Mouse (Mus musculus): Measurements from ENCODE around the gene Gm136. TPM values are rescaled to one million over a fixed set of nuclear protein-coding genes. Genes with fewer than 3 reads are reported as not detected.

Gm136 gene
- polyA plus RNA-seq (2012; rRNA removed) = 0.09 TPM in 1 of 2 replicates, not detected in the other

GRCm38 (mm10) chr4:34756163-34756562, at the start of gene Gm136:
Gene Gm136, minus strand, starts transcription at chr4:34756263.
- no peaks in the 10 kb centered on the region for H3K4me1 ChIP-seq (ENCODE audit: control insufficient read depth, insufficient read depth, low read length)
- no peak within 1 kb of the TSS for H3K27ac ChIP-seq (ENCODE audit: insufficient read depth, low read length)
- TF ChIP-seq CTCF (IDR thresholded peaks at IDR 0.05; ENCODE audit: extremely low read depth, insufficient read depth, low read length) (no peak), POLR2A (IDR thresholded peaks at IDR 0.05; ENCODE audit: extremely low read depth, insufficient read depth, low read length) (no peak)
- no peak within 1 kb of the TSS for H3K4me3 ChIP-seq (ENCODE audit: insufficient read depth, low read length)

GRCm38 (mm10) chr4:34801166-34802034, 45.3 kb upstream of the Gm136 start:
- no peak overlapping the region for H3K27ac ChIP-seq (ENCODE audit: insufficient read depth, low read length)
- no peak overlapping the region for H3K4me3 ChIP-seq (ENCODE audit: insufficient read depth, low read length)
- H3K4me1 ChIP-seq (ENCODE audit: control insufficient read depth, insufficient read depth, low read length) = peaks cover 2% of the 10 kb centered on the region; the same call in 1 of the 2 replicates
- TF ChIP-seq CTCF (IDR thresholded peaks at IDR 0.05; ENCODE audit: extremely low read depth, insufficient read depth, low read length) (no peak), POLR2A (IDR thresholded peaks at IDR 0.05; ENCODE audit: extremely low read depth, insufficient read depth, low read length) (no peak)

- TF ChIP-seq CTCF (IDR thresholded peaks at IDR 0.05; ENCODE audit: extremely low read depth, insufficient read depth, low read length) (no peak), POLR2A (IDR thresholded peaks at IDR 0.05; ENCODE audit: extremely low read depth, insufficient read depth, low read length) (no peak)
- no peak overlapping the region for H3K4me3 ChIP-seq (ENCODE audit: insufficient read depth, low read length)
- H3K27ac ChIP-seq (ENCODE audit: insufficient read depth, low read length) = no peak overlapping the region
- peaks cover 2% of the 10 kb centered on the region; the same call in 1 of the 2 replicates for H3K4me1 ChIP-seq (ENCODE audit: control insufficient read depth, insufficient read depth, low read length)
Observed at GRCm38 (mm10) chr4:34798005-34798404, 41.9 kb upstream of the Gm136 start.

GRCm38 (mm10) chr4:34797294-34797983, 41.4 kb upstream of the Gm136 start:
- TF ChIP-seq POLR2A (IDR thresholded peaks at IDR 0.05; ENCODE audit: extremely low read depth, insufficient read depth, low read length) (no peak), CTCF (IDR thresholded peaks at IDR 0.05; ENCODE audit: extremely low read depth, insufficient read depth, low read length) (no peak)
- Histone ChIP-seq H3K4me3 (ENCODE audit: insufficient read depth, low read length) (no peak overlapping the region), H3K27ac (ENCODE audit: insufficient read depth, low read length) (no peak overlapping the region), H3K4me1 (ENCODE audit: control insufficient read depth, insufficient read depth, low read length) (peaks cover 2% of the 10 kb centered on the region; the same call in 1 of the 2 replicates)

GRCm38 (mm10) chr4:34796294-34796693, 40.2 kb upstream of the Gm136 start:
- Histone ChIP-seq H3K27ac (ENCODE audit: insufficient read depth, low read length) (no peak overlapping the region), H3K4me3 (ENCODE audit: insufficient read depth, low read length) (no peak overlapping the region), H3K4me1 (ENCODE audit: control insufficient read depth, insufficient read depth, low read length) (peaks cover 2% of the 10 kb centered on the region; the same call in 1 of the 2 replicates)
- no peak for TF ChIP-seq POLR2A (IDR thresholded peaks at IDR 0.05; ENCODE audit: extremely low read depth, insufficient read depth, low read length)
- TF ChIP-seq CTCF (IDR thresholded peaks at IDR 0.05; ENCODE audit: extremely low read depth, insufficient read depth, low read length) = no peak

GRCm38 (mm10) chr4:34786476-34786875, 30.4 kb upstream of the Gm136 start:
- Histone ChIP-seq H3K4me1 (ENCODE audit: control insufficient read depth, insufficient read depth, low read length) (no peaks in the 10 kb centered on the region), H3K27ac (ENCODE audit: insufficient read depth, low read length) (no peak overlapping the region), H3K4me3 (ENCODE audit: insufficient read depth, low read length) (no peak overlapping the region)
- TF ChIP-seq CTCF (IDR thresholded peaks at IDR 0.05; ENCODE audit: extremely low read depth, insufficient read depth, low read length) = no peak
- no peak for TF ChIP-seq POLR2A (IDR thresholded peaks at IDR 0.05; ENCODE audit: extremely low read depth, insufficient read depth, low read length)

- no peak overlapping the region for H3K27ac ChIP-seq (ENCODE audit: insufficient read depth, low read length)
- H3K4me3 ChIP-seq (ENCODE audit: insufficient read depth, low read length) = no peak overlapping the region
- TF ChIP-seq POLR2A (IDR thresholded peaks at IDR 0.05; ENCODE audit: extremely low read depth, insufficient read depth, low read length) = no peak
- no peak for TF ChIP-seq CTCF (IDR thresholded peaks at IDR 0.05; ENCODE audit: extremely low read depth, insufficient read depth, low read length)
- no peaks in the 10 kb centered on the region for H3K4me1 ChIP-seq (ENCODE audit: control insufficient read depth, insufficient read depth, low read length)
Observed at GRCm38 (mm10) chr4:34785646-34786045, 29.6 kb upstream of the Gm136 start.

GRCm38 (mm10) chr4:34784865-34785264, 28.8 kb upstream of the Gm136 start:
- H3K4me1 ChIP-seq (ENCODE audit: control insufficient read depth, insufficient read depth, low read length) = no peaks in the 10 kb centered on the region
- H3K4me3 ChIP-seq (ENCODE audit: insufficient read depth, low read length) = no peak overlapping the region
- H3K27ac ChIP-seq (ENCODE audit: insufficient read depth, low read length) = no peak overlapping the region
- TF ChIP-seq POLR2A (IDR thresholded peaks at IDR 0.05; ENCODE audit: extremely low read depth, insufficient read depth, low read length) = no peak
- peak; percentile 24 for TF ChIP-seq CTCF (IDR thresholded peaks at IDR 0.05; ENCODE audit: extremely low read depth, insufficient read depth, low read length)

GRCm38 (mm10) chr4:34782730-34783129, 26.7 kb upstream of the Gm136 start:
- Histone ChIP-seq H3K4me3 (ENCODE audit: insufficient read depth, low read length) (no peak overlapping the region), H3K4me1 (ENCODE audit: control insufficient read depth, insufficient read depth, low read length) (no peaks in the 10 kb centered on the region), H3K27ac (ENCODE audit: insufficient read depth, low read length) (no peak overlapping the region)
- no peak for TF ChIP-seq POLR2A (IDR thresholded peaks at IDR 0.05; ENCODE audit: extremely low read depth, insufficient read depth, low read length)
- peak; percentile 34; the same call in 1 of the 2 replicates for TF ChIP-seq CTCF (IDR thresholded peaks at IDR 0.05; ENCODE audit: extremely low read depth, insufficient read depth, low read length)
